Mouse (Mus musculus): ENCODE measurements around the gene Mgat3. TPM values are rescaled to one million over a fixed set of nuclear protein-coding genes. Genes with fewer than 3 reads are reported as not detected.

Gene Mgat3
- total and polyA plus RNA-seq, 2 experiments, result 0.09 to 0.16 TPM

GRCm38 (mm10) chr15:80221031-80221430 lies 47.5 kb downstream of the Mgat3 start:
- TF ChIP-seq CTCF (IDR thresholded peaks at IDR 0.05; ENCODE audit: low read depth, low read length) (no peak), POLR2A (IDR thresholded peaks at IDR 0.05; ENCODE audit: extremely low read depth, insufficient read depth, low read length) (no peak)
- Histone ChIP-seq H3K27ac (replicated peaks; ENCODE audit: insufficient read depth, low read depth, low read length) (no peak overlapping the region), H3K27me3 (ENCODE audit: control insufficient read depth, insufficient read depth, low read length) (no peaks in the 10 kb centered on the region), H3K9ac (ENCODE audit: low read depth, low read length) (no peak overlapping the region), H3K4me1 (ENCODE audit: control insufficient read depth, insufficient read depth, low read length) (no peaks in the 10 kb centered on the region; the same call in 1 of the 2 replicates), H3K4me3 (ENCODE audit: insufficient read depth, low read depth, low read length) (no peak overlapping the region), H3K36me3 (ENCODE audit: control insufficient read depth, insufficient read depth, low read length) (no peaks in the 10 kb centered on the region), H3K79me2 (ENCODE audit: control insufficient read depth, insufficient read depth, low read length) (no peaks in the 10 kb centered on the region)
- no peak for DNase-seq (ENCODE audit: extremely low read depth, low read depth, low spot score)
- WGBS, result 78% methylated on average over 8 of the region's 8 CpGs

GRCm38 (mm10) chr15:80223751-80224150 lies 50.2 kb downstream of the Mgat3 start:
- H3K4me1 ChIP-seq (ENCODE audit: control insufficient read depth, insufficient read depth, low read length), result no peaks in the 10 kb centered on the region; the same call in 1 of the 2 replicates
- TF ChIP-seq CTCF (IDR thresholded peaks at IDR 0.05; ENCODE audit: low read depth, low read length) (no peak), POLR2A (IDR thresholded peaks at IDR 0.05; ENCODE audit: extremely low read depth, insufficient read depth, low read length) (no peak)
- WGBS, result 90% methylated on average over 7 of the region's 7 CpGs
- no peak for DNase-seq (ENCODE audit: extremely low read depth, low read depth, low spot score)
- no peak overlapping the region for H3K4me3 ChIP-seq (ENCODE audit: insufficient read depth, low read depth, low read length)
- H3K9ac ChIP-seq (ENCODE audit: low read depth, low read length), result no peak overlapping the region
- H3K27ac ChIP-seq (replicated peaks; ENCODE audit: insufficient read depth, low read depth, low read length), result no peak overlapping the region
- H3K79me2 ChIP-seq (ENCODE audit: control insufficient read depth, insufficient read depth, low read length), result no peaks in the 10 kb centered on the region
- no peaks in the 10 kb centered on the region for H3K27me3 ChIP-seq (ENCODE audit: control insufficient read depth, insufficient read depth, low read length)
- no peaks in the 10 kb centered on the region for H3K36me3 ChIP-seq (ENCODE audit: control insufficient read depth, insufficient read depth, low read length)

GRCm38 (mm10) chr15:80225208-80225607 lies 51.7 kb downstream of the Mgat3 start:
- Histone ChIP-seq H3K4me3 (ENCODE audit: insufficient read depth, low read depth, low read length) (no peak overlapping the region), H3K36me3 (ENCODE audit: control insufficient read depth, insufficient read depth, low read length) (no peaks in the 10 kb centered on the region), H3K9ac (ENCODE audit: low read depth, low read length) (no peak overlapping the region), H3K27ac (replicated peaks; ENCODE audit: insufficient read depth, low read depth, low read length) (no peak overlapping the region), H3K27me3 (ENCODE audit: control insufficient read depth, insufficient read depth, low read length) (no peaks in the 10 kb centered on the region), H3K79me2 (ENCODE audit: control insufficient read depth, insufficient read depth, low read length) (no peaks in the 10 kb centered on the region), H3K4me1 (ENCODE audit: control insufficient read depth, insufficient read depth, low read length) (no peaks in the 10 kb centered on the region)
- no peak for TF ChIP-seq POLR2A (IDR thresholded peaks at IDR 0.05; ENCODE audit: extremely low read depth, insufficient read depth, low read length)
- peak; percentile 97 for TF ChIP-seq CTCF (IDR thresholded peaks at IDR 0.05; ENCODE audit: low read depth, low read length)
- peak; percentile 40 for DNase-seq (ENCODE audit: extremely low read depth, low read depth, low spot score)
- WGBS, result 14% methylated on average over 9 of the region's 9 CpGs

GRCm38 (mm10) chr15:80225796-80226195 lies 52.3 kb downstream of the Mgat3 start:
- Histone ChIP-seq H3K9ac (ENCODE audit: low read depth, low read length) (no peak overlapping the region), H3K4me3 (ENCODE audit: insufficient read depth, low read depth, low read length) (no peak overlapping the region), H3K4me1 (ENCODE audit: control insufficient read depth, insufficient read depth, low read length) (no peaks in the 10 kb centered on the region), H3K27me3 (ENCODE audit: control insufficient read depth, insufficient read depth, low read length) (no peaks in the 10 kb centered on the region), H3K36me3 (ENCODE audit: control insufficient read depth, insufficient read depth, low read length) (no peaks in the 10 kb centered on the region), H3K79me2 (ENCODE audit: control insufficient read depth, insufficient read depth, low read length) (no peaks in the 10 kb centered on the region), H3K27ac (replicated peaks; ENCODE audit: insufficient read depth, low read depth, low read length) (no peak overlapping the region)
- WGBS, result 50% methylated on average over 2 of the region's 2 CpGs
- DNase-seq (ENCODE audit: extremely low read depth, low read depth, low spot score), result peak; percentile 73
- no peak for TF ChIP-seq POLR2A (IDR thresholded peaks at IDR 0.05; ENCODE audit: extremely low read depth, insufficient read depth, low read length)
- peak; percentile 22; the same call in 1 of the 2 replicates for TF ChIP-seq CTCF (IDR thresholded peaks at IDR 0.05; ENCODE audit: low read depth, low read length)

- peaks cover 3% of the 10 kb centered on the region; the same call in 1 of the 2 replicates for H3K4me1 ChIP-seq (ENCODE audit: control insufficient read depth, insufficient read depth, low read length)
- 89% methylated on average over 17 of the region's 17 CpGs for WGBS
- no peak overlapping the region for H3K9ac ChIP-seq (ENCODE audit: low read depth, low read length)
- no peak overlapping the region for H3K27ac ChIP-seq (replicated peaks; ENCODE audit: insufficient read depth, low read depth, low read length)
- no peak for DNase-seq (ENCODE audit: extremely low read depth, low read depth, low spot score)
- no peaks in the 10 kb centered on the region for H3K79me2 ChIP-seq (ENCODE audit: control insufficient read depth, insufficient read depth, low read length)
- H3K36me3 ChIP-seq (ENCODE audit: control insufficient read depth, insufficient read depth, low read length), result no peaks in the 10 kb centered on the region
- H3K4me3 ChIP-seq (ENCODE audit: insufficient read depth, low read depth, low read length), result no peak overlapping the region
- TF ChIP-seq POLR2A (IDR thresholded peaks at IDR 0.05; ENCODE audit: extremely low read depth, insufficient read depth, low read length) (no peak), CTCF (IDR thresholded peaks at IDR 0.05; ENCODE audit: low read depth, low read length) (no peak)
- no peaks in the 10 kb centered on the region for H3K27me3 ChIP-seq (ENCODE audit: control insufficient read depth, insufficient read depth, low read length)
Observed at GRCm38 (mm10) chr15:80228071-80228800, 54.7 kb downstream of the Mgat3 start.

GRCm38 (mm10) chr15:80232331-80232730 lies 58.8 kb downstream of the Mgat3 start:
- 79% methylated on average over 2 of the region's 2 CpGs for WGBS
- Histone ChIP-seq H3K9ac (ENCODE audit: low read depth, low read length) (no peak overlapping the region), H3K27ac (replicated peaks; ENCODE audit: insufficient read depth, low read depth, low read length) (no peak overlapping the region), H3K4me3 (ENCODE audit: insufficient read depth, low read depth, low read length) (no peak overlapping the region), H3K36me3 (ENCODE audit: control insufficient read depth, insufficient read depth, low read length) (peaks cover 15% of the 10 kb centered on the region), H3K27me3 (ENCODE audit: control insufficient read depth, insufficient read depth, low read length) (no peaks in the 10 kb centered on the region), H3K79me2 (ENCODE audit: control insufficient read depth, insufficient read depth, low read length) (peaks cover 18% of the 10 kb centered on the region), H3K4me1 (ENCODE audit: control insufficient read depth, insufficient read depth, low read length) (peaks cover 9% of the 10 kb centered on the region)
- no peak for TF ChIP-seq POLR2A (IDR thresholded peaks at IDR 0.05; ENCODE audit: extremely low read depth, insufficient read depth, low read length)
- no peak for TF ChIP-seq CTCF (IDR thresholded peaks at IDR 0.05; ENCODE audit: low read depth, low read length)
- no peak for DNase-seq (ENCODE audit: extremely low read depth, low read depth, low spot score)
